20 mouse cellular contexts compared by ENCODE assay signal in genomic region chr9:108057262-108057562, GRCm38 (mm10). TPM values are rescaled to one million over a fixed set of nuclear protein-coding genes. Genes with fewer than 3 reads are reported as not detected.
DNase-seq lines count a peak whose midpoint lies in the region; ATAC-seq and TF ChIP-seq lines count a peak whose summit lies in the region.
"Had no signal": no experiment of that assay in that cellular context is flagged by ENCODE, and none has a peak within 500 bp of the region (broad histone marks: within the 10 kb centered on the region; RNA-seq: fewer than 3 reads in every experiment).

No protein-coding gene starts in this region.

- no peak for TF ChIP-seq EP300 in heart, postnatal 0 days (IDR thresholded peaks at IDR 0.05; ENCODE audit: low read depth)

- peaks cover 68% of the 10 kb centered on the region for H3K36me3 ChIP-seq in heart, postnatal 0 days (replicated peaks; ENCODE audit: control insufficient read depth, insufficient read depth, low read length)
- peaks cover 18% of the 10 kb centered on the region for H3K36me3 ChIP-seq in myocyte (ENCODE audit: control insufficient read depth, insufficient read depth)

- no peak for TF ChIP-seq CTCF in heart, postnatal 0 days (IDR thresholded peaks at IDR 0.05; ENCODE audit: low read depth)

- intact Hi-C loops in heart, postnatal 36 days (cut with DNase I): no loop called here

- ATAC-seq in heart, postnatal 0 days (ENCODE audit: insufficient read depth, low read depth): no peak
- ATAC-seq: hindbrain, postnatal 0 days had no signal

- H3K9me3 ChIP-seq in heart, postnatal 0 days (replicated peaks; ENCODE audit: control insufficient read depth, low read length): no peaks in the 10 kb centered on the region
- H3K9me3 ChIP-seq: lung, embryonic 15.5 days; neural tube, embryonic 12.5 days had no signal

- DNase-seq in cerebellum, adult 11-12 months: peak; percentile 14
- DNase-seq in cerebellum, postnatal 4 days (ENCODE audit: low spot score in 2 of 2): no peak
- no peak for DNase-seq in heart, postnatal 0 days (ENCODE audit: low spot score)
- no peak for DNase-seq in heart, postnatal 36 days
- no peak for DNase-seq in lung, adult 18-20 months
- no peak for DNase-seq in thymus, postnatal 0 days (ENCODE audit: low spot score)
- DNase-seq: kidney, adult 18-20 months; kidney, postnatal 4 days; liver; right cerebral cortex, postnatal 4 days had no signal

- H3K4me2 ChIP-seq in heart, postnatal 0 days (ENCODE audit: low read depth, low read length): no peak overlapping the region
- H3K4me2 ChIP-seq in myocyte (ENCODE audit: low read depth): no peak overlapping the region
- H3K4me2 ChIP-seq: lung, embryonic 15.5 days; neural tube, embryonic 12.5 days had no signal

- no peak overlapping the region for H3K4me3 ChIP-seq in heart, postnatal 0 days (ENCODE audit: low read depth, low read length)
- no peak overlapping the region for H3K4me3 ChIP-seq in brown adipose tissue, adult 24 weeks (ENCODE audit: insufficient read depth, low read depth, low read length)
- H3K4me3 ChIP-seq in myocyte: no peak overlapping the region
- H3K4me3 ChIP-seq: lung, embryonic 15.5 days; neural tube, embryonic 12.5 days had no signal

- no peak overlapping the region for H3K9ac ChIP-seq in heart, postnatal 0 days (replicated peaks; ENCODE audit: low read depth, low read length)
- H3K9ac ChIP-seq: lung, embryonic 15.5 days; neural tube, embryonic 12.5 days had no signal

- WGBS in heart, postnatal 0 days: 58% methylated on average over 5 of the region's 5 CpGs

- no peak for TF ChIP-seq POLR2A in myocyte (IDR thresholded peaks at IDR 0.05; ENCODE audit: insufficient read length, low read depth)

- no peaks in the 10 kb centered on the region for H3K27me3 ChIP-seq in heart, postnatal 0 days (ENCODE audit: control insufficient read depth, insufficient read depth, low read length)
- no peaks in the 10 kb centered on the region for H3K27me3 ChIP-seq in myocyte (ENCODE audit: control insufficient read depth, insufficient read depth, insufficient read length)
- H3K27me3 ChIP-seq: CH12.LX; lung, embryonic 15.5 days; neural tube, embryonic 12.5 days had no signal

- peak overlapping the region; percentile 27; the same call in 1 of the 2 replicates for H3K27ac ChIP-seq in heart, postnatal 0 days (ENCODE audit: low read depth)
- peak overlapping the region; percentile 64 for H3K27ac ChIP-seq in brown adipose tissue, adult 24 weeks (replicated peaks; ENCODE audit: low read depth, low read length)
- H3K27ac ChIP-seq: hindbrain, postnatal 0 days; lung, embryonic 15.5 days; neural tube, embryonic 12.5 days had no signal

- H3K79me2 ChIP-seq in myocyte (ENCODE audit: control insufficient read depth, insufficient read depth): no peaks in the 10 kb centered on the region

- H3K4me1 ChIP-seq in heart, postnatal 0 days (ENCODE audit: control insufficient read depth, insufficient read depth): no peaks in the 10 kb centered on the region; the same call in 1 of the 2 replicates
- peaks cover 13% of the 10 kb centered on the region for H3K4me1 ChIP-seq in brown adipose tissue, adult 24 weeks (ENCODE audit: control insufficient read depth, insufficient read depth, insufficient read length, low read length)

- no peak overlapping the region for H3ac ChIP-seq in myocyte (ENCODE audit: control insufficient read depth, insufficient read length)

TF ChIP-seq in myocyte, 11 proteins besides CTCF, POLR2A, EP300 and RAD21:
- TF ChIP-seq POLR2AphosphoS2 (IDR thresholded peaks at IDR 0.05; ENCODE audit: insufficient read length, low read depth) (peak; percentile 14), E2F4 (IDR thresholded peaks at IDR 0.05; ENCODE audit: insufficient read depth) (no peak)
TF ChIP-seq in myocyte: peak in this region for 1.

RNA-seq across cellular contexts. Expression of gene Amigo3, which starts 4.3 kb away (rescaled TPM):
- 1.4 and 7.6 TPM in 2 replicates for total RNA-seq in heart, postnatal 0 days (2014; rRNA removed; ENCODE audit: low replicate concordance)
- polyA plus RNA-seq in heart, postnatal 0 days (2015; fragmentation: Nextera tagmentation; extraction: Ambion mirVana): 1.4 and 1.6 TPM in 2 replicates
- 1 to 10 TPM; 1.1 to 1.4 TPM for total RNA-seq in heart, postnatal 36 days (2021)
- 0.40 and 0.88 TPM in 2 replicates for polyA plus RNA-seq in brown adipose tissue, adult 24 weeks (2012; ENCODE audit: insufficient read depth, insufficient read length, missing spikeins)
- polyA plus RNA-seq in myocyte (2012; fragmentation: generic; extraction: Trizol): 1.8 TPM
- 1.7 and 2.0 TPM in 2 replicates for polyA plus RNA-seq in thymus, postnatal 0 days (2015; fragmentation: Nextera tagmentation; extraction: Ambion mirVana)

RNA-seq across cellular contexts. Expression of gene Gmppb, which starts 8.2 kb away (rescaled TPM):
- 13.1 and 18.1 TPM in 2 replicates for total RNA-seq in heart, postnatal 0 days (2014; rRNA removed; ENCODE audit: low replicate concordance)
- 15.7 and 17.2 TPM in 2 replicates for polyA plus RNA-seq in heart, postnatal 0 days (2015; fragmentation: Nextera tagmentation; extraction: Ambion mirVana)
- total RNA-seq in heart, postnatal 36 days (2021): 10 to 100 TPM in 1 of 2 experiments, 1 to 10 TPM in 1; 8.4 to 10.4 TPM
- 8.2 and 11.1 TPM in 2 replicates for polyA plus RNA-seq in brown adipose tissue, adult 24 weeks (2012; ENCODE audit: insufficient read depth, insufficient read length, missing spikeins)
- 32.0 TPM for polyA plus RNA-seq in myocyte (2012; fragmentation: generic; extraction: Trizol)
- 29.9 TPM in 2 replicates for polyA plus RNA-seq in thymus, postnatal 0 days (2015; fragmentation: Nextera tagmentation; extraction: Ambion mirVana)

RNA-seq across cellular contexts. Expression of gene Mst1, which starts 23.0 kb away (rescaled TPM):
- not detected in 2 replicates for total RNA-seq in heart, postnatal 0 days (2014; rRNA removed; ENCODE audit: low replicate concordance)
- 0.07 TPM in 1 of 2 replicates, not detected in the other for polyA plus RNA-seq in heart, postnatal 0 days (2015; fragmentation: Nextera tagmentation; extraction: Ambion mirVana)
- total RNA-seq in heart, postnatal 36 days (2021): not detected
- not detected in 2 replicates for polyA plus RNA-seq in brown adipose tissue, adult 24 weeks (2012; ENCODE audit: insufficient read depth, insufficient read length, missing spikeins)
- polyA plus RNA-seq in myocyte (2012; fragmentation: generic; extraction: Trizol): 0.65 TPM
- polyA plus RNA-seq in thymus, postnatal 0 days (2015; fragmentation: Nextera tagmentation; extraction: Ambion mirVana): 1.5 and 3.1 TPM in 2 replicates
- total RNA-seq: hindbrain, postnatal 0 days; layer of hippocampus, postnatal 14 days; left cerebral cortex, postnatal 25 days; midbrain, postnatal 0 days had no signal
- polyA plus RNA-seq: heart, embryonic 14.5 days; hindbrain, postnatal 0 days; midbrain, postnatal 0 days had no signal

RNA-seq across cellular contexts. Expression of gene Rnf123, which starts 25.9 kb away (rescaled TPM):
- 40.5 and 60.2 TPM in 2 replicates for total RNA-seq in heart, postnatal 0 days (2014; rRNA removed; ENCODE audit: low replicate concordance)
- 24.6 and 32.9 TPM in 2 replicates for polyA plus RNA-seq in heart, postnatal 0 days (2015; fragmentation: Nextera tagmentation; extraction: Ambion mirVana)
- 10 to 100 TPM; 94.2 to 97.4 TPM for total RNA-seq in heart, postnatal 36 days (2021)
- polyA plus RNA-seq in brown adipose tissue, adult 24 weeks (2012; ENCODE audit: insufficient read depth, insufficient read length, missing spikeins): 40.0 TPM in 2 replicates
- polyA plus RNA-seq in myocyte (2012; fragmentation: generic; extraction: Trizol): 33.4 TPM
- polyA plus RNA-seq in thymus, postnatal 0 days (2015; fragmentation: Nextera tagmentation; extraction: Ambion mirVana): 27.9 and 37.9 TPM in 2 replicates

RNA-seq across cellular contexts. Expression of gene Apeh, which starts 37.2 kb away (rescaled TPM):
- total RNA-seq in heart, postnatal 0 days (2014; rRNA removed; ENCODE audit: low replicate concordance): 36.5 and 43.5 TPM in 2 replicates
- polyA plus RNA-seq in heart, postnatal 0 days (2015; fragmentation: Nextera tagmentation; extraction: Ambion mirVana): 32.8 TPM in 2 replicates
- total RNA-seq in heart, postnatal 36 days (2021): 10 to 100 TPM; 38.6 to 50.2 TPM
- 41.1 and 58.6 TPM in 2 replicates for polyA plus RNA-seq in brown adipose tissue, adult 24 weeks (2012; ENCODE audit: insufficient read depth, insufficient read length, missing spikeins)
- polyA plus RNA-seq in myocyte (2012; fragmentation: generic; extraction: Trizol): 59.0 TPM
- 48.0 and 51.4 TPM in 2 replicates for polyA plus RNA-seq in thymus, postnatal 0 days (2015; fragmentation: Nextera tagmentation; extraction: Ambion mirVana)
